Mouse (Mus musculus) inflammation-experienced regulatory T-cells (primary cell): ENCODE data around the gene Olfr1411. TPM values are rescaled to one million over a fixed set of nuclear protein-coding genes. Genes with fewer than 3 reads are reported as not detected.

Experiments
- polyA plus RNA-seq, 2 experiments: library from polyadenylated mRNA; unstranded; fragments of 100-300 nt; shearing (Covaris generic); gene quantifications; one replicate each; pipeline ENCODE4 v1.2.1; 2017

Gene Olfr1411
- polyA plus RNA-seq = not detected

GRCm38 (mm10) chr1:92594111-92594510, at the start of gene Olfr1411:
TSS of gene Olfr1411 (plus strand) at chr1:92594411.

GRCm38 (mm10) chr1:92571022-92571421, 23.2 kb upstream of the Olfr1411 start, which contains the start of gene Olfr1413:
TSS of gene Olfr1413 (plus strand) at chr1:92571322.

GRCm38 (mm10) chr1:92585479-92585878, 8.7 kb upstream of the Olfr1411 start, which contains the start of gene Olfr1412:
TSS of gene Olfr1412 (plus strand) at chr1:92585779.

DNA sequence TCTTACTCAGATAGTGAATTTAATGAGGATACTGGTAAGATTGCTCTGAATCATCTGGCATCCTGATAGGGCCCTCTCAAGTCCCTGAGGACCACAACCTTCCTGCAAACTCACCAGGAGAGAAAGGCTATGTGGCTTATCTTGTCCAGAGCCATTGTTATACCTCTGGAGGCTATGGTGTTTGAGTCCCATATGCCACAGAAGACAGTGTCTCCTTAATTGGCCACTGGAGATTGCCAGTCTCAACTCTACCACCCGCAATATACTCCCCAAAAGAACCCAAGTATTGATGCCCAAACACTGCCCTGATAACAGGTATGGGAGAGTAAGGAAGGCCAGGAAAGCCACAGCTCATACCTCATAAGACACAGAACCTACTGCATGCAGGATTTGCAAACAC, 11.3 kb downstream of the Olfr1411 start, which contains the start of gene Olfr1410:
Gene Olfr1410, plus strand, starts transcription at position 301 of the 400 bp plus-strand sequence.

GRCm38 (mm10) chr1:92617488-92617887, 23.3 kb downstream of the Olfr1411 start, which contains the start of gene Olfr12:
TSS of gene Olfr12 (plus strand) at chr1:92617788.

GRCm38 (mm10) chr1:92641514-92642272, 47.5 kb downstream of the Olfr1411 start, which contains the start of gene Cops9:
TSS of gene Cops9 (minus strand) at chr1:92641985.

Other genes with a start within 250 kb of the Olfr1411 start
- gene Ndufa10, start 120.6 kb upstream of the Olfr1411 start, polyA plus RNA-seq = 100 to 1,000 TPM; 201 to 223 TPM
- gene Olfr1416, start 109.3 kb upstream of the Olfr1411 start, polyA plus RNA-seq = under 1 TPM in 1 of 2 experiments, not detected in 1; 0.12 TPM
- gene Olfr1415, start 98.3 kb upstream of the Olfr1411 start, polyA plus RNA-seq = not detected
- under 1 TPM in 1 of 2 experiments, not detected in 1; 0.12 TPM for gene Olfr1414, start 75.8 kb upstream of the Olfr1411 start, polyA plus RNA-seq
- not detected for gene Olfr1413, start 23.1 kb upstream of the Olfr1411 start, polyA plus RNA-seq
- gene Olfr1412, start 8.6 kb upstream of the Olfr1411 start, polyA plus RNA-seq = not detected
- gene Olfr1410, start 11.4 kb downstream of the Olfr1411 start, polyA plus RNA-seq = not detected
- gene Olfr12, start 23.4 kb downstream of the Olfr1411 start, polyA plus RNA-seq = 1 to 10 TPM in 1 of 2 experiments, not detected in 1; 3.3 TPM
- gene Cops9, start 47.6 kb downstream of the Olfr1411 start, polyA plus RNA-seq = 100 to 1,000 TPM; 195 to 201 TPM
- gene Otos, start 54.4 kb downstream of the Olfr1411 start, polyA plus RNA-seq = 1 to 10 TPM in 1 of 2 experiments, under 1 TPM in 1; 0.20 to 1.2 TPM
- gene Gpc1, start 237.2 kb downstream of the Olfr1411 start, polyA plus RNA-seq = 1 to 10 TPM; 6.2 to 9.7 TPM